Mouse (Mus musculus) embryonic facial prominence, embryonic 10.5 days (tissue): ENCODE measurements around the gene Actb. TPM values are rescaled to one million over a fixed set of nuclear protein-coding genes. Genes with fewer than 3 reads are reported as not detected.
A peak's percentile ranks its signal among the peaks of the same experiment; 100 is the strongest.

Experiments used
- DNase-seq: peaks from one replicate; pipeline ENCODE4 v3.0.0-alpha.2; 2017; ENCODE audit warnings: low spot score
- H3K27ac ChIP-seq: fragments of 300-500 bp; sonication (generic); replicated peaks from 2 replicates; pipeline ENCODE4 v1.5.1; 2016; ENCODE audit warnings: mild to moderate bottlenecking
- H3K27me3 ChIP-seq: fragments of 300-500 bp; sonication (generic); replicated peaks from 2 replicates; pipeline ENCODE4 v1.6.1; 2016; ENCODE audit warnings: low read depth, mild to moderate bottlenecking; ENCODE audit not compliant: poor library complexity, severe bottlenecking
- H3K36me3 ChIP-seq: fragments of 300-500 bp; sonication (generic); replicated peaks from 2 replicates; pipeline ENCODE4 v1.6.1; 2016; ENCODE audit warnings: mild to moderate bottlenecking, moderate library complexity
- H3K4me1 ChIP-seq: fragments of 300-500 bp; sonication (generic); 2 replicates; pipeline ENCODE4 v1.6.1; 2016
- H3K4me3 ChIP-seq: fragments of 300-500 bp; sonication (generic); 2 replicates; pipeline ENCODE4 v1.5.1; 2016; ENCODE audit warnings: mild to moderate bottlenecking, moderate library complexity
- H3K9me3 ChIP-seq: fragments of 300-500 bp; sonication (generic); 2 replicates; pipeline ENCODE4 v1.6.1; 2016; ENCODE audit warnings: mild to moderate bottlenecking
- WGBS: fragments of 180-500 bp; shearing (Covaris S2); methylation state at CpG from one replicate; pipeline ENCODE4 v1.1.7; 2016; 5-methylcytosine and 5-hydroxymethylcytosine counted together
- polyA plus RNA-seq: library from polyadenylated mRNA; unstranded; fragments of >200 nt; fragmentation: Nextera tagmentation; extraction: Ambion mirVana; gene quantifications from 2 replicates; pipeline ENCODE4 v1.2.1, GENCODE M21; 2016

Gene Actb
- polyA plus RNA-seq, 1 experiment from 2014 or later: 16,856 TPM

GRCm38 (mm10) chr5:142932084-142932685 is 25.6 kb upstream of the Actb start:
- H3K27ac ChIP-seq: 0 out of 2 replicates have a peak overlapping the region, but pooled peaks have one; percentile 55
- H3K4me1 ChIP-seq: peaks cover 36% of the 10 kb centered on the region
- WGBS: 32% methylated on average over 9 of the region's 9 CpGs
- no peaks in the 10 kb centered on the region; the same call in 1 of the 2 replicates for H3K27me3 ChIP-seq
- 0 out of 2 replicates have a peak overlapping the region, but pooled peaks have one; percentile 11 for H3K4me3 ChIP-seq
- H3K36me3 ChIP-seq: no peaks in the 10 kb centered on the region
- DNase-seq: peak; percentile 70
- no peaks in the 10 kb centered on the region for H3K9me3 ChIP-seq

- no peaks in the 10 kb centered on the region for H3K36me3 ChIP-seq
- DNase-seq: no peak
- H3K9me3 ChIP-seq: no peaks in the 10 kb centered on the region
- H3K27me3 ChIP-seq: no peaks in the 10 kb centered on the region; the same call in 1 of the 2 replicates
- no peak overlapping the region for H3K4me3 ChIP-seq
- peaks cover 43% of the 10 kb centered on the region for H3K4me1 ChIP-seq
- no peak overlapping the region for H3K27ac ChIP-seq
- whole genome bisulfite sequencing: 82% methylated on average over 9 of the region's 9 CpGs
Observed at GRCm38 (mm10) chr5:142931241-142931745, 24.7 kb upstream of the Actb start.

- Histone ChIP-seq H3K36me3 (no peaks in the 10 kb centered on the region), H3K27me3 (no peaks in the 10 kb centered on the region; the same call in 1 of the 2 replicates), H3K9me3 (no peaks in the 10 kb centered on the region), H3K4me3 (peak overlapping the region; percentile 58), H3K4me1 (peaks cover 44% of the 10 kb centered on the region), H3K27ac (peak overlapping the region; percentile 90)
- DNase-seq: no peak
- 13% methylated on average over 4 of the region's 4 CpGs for whole genome bisulfite sequencing
Observed at GRCm38 (mm10) chr5:142929400-142929752, 22.8 kb upstream of the Actb start.

- peak overlapping the region; percentile 58 for H3K4me3 ChIP-seq
- no peaks in the 10 kb centered on the region for H3K36me3 ChIP-seq
- WGBS: 4% methylated on average over 35 of the region's 35 CpGs
- peak overlapping the region; percentile 90 for H3K27ac ChIP-seq
- H3K9me3 ChIP-seq: no peaks in the 10 kb centered on the region
- H3K4me1 ChIP-seq: peaks cover 45% of the 10 kb centered on the region
- no peaks in the 10 kb centered on the region; the same call in 1 of the 2 replicates for H3K27me3 ChIP-seq
- peak; percentile 80 for DNase-seq
Observed at GRCm38 (mm10) chr5:142928749-142929399, 22.3 kb upstream of the Actb start.

- no peak for DNase-seq
- Histone ChIP-seq H3K36me3 (no peaks in the 10 kb centered on the region), H3K4me3 (no peak overlapping the region), H3K9me3 (no peaks in the 10 kb centered on the region), H3K27me3 (no peaks in the 10 kb centered on the region; the same call in 1 of the 2 replicates), H3K27ac (peak overlapping the region; percentile 83), H3K4me1 (peaks cover 45% of the 10 kb centered on the region)
- 92% methylated on average over 12 of the region's 12 CpGs for WGBS
Observed at GRCm38 (mm10) chr5:142927341-142927930, 20.9 kb upstream of the Actb start.

- Histone ChIP-seq H3K27ac (peak overlapping the region; percentile 83), H3K4me3 (no peak overlapping the region), H3K9me3 (no peaks in the 10 kb centered on the region), H3K4me1 (peaks cover 40% of the 10 kb centered on the region), H3K36me3 (no peaks in the 10 kb centered on the region), H3K27me3 (no peaks in the 10 kb centered on the region; the same call in 1 of the 2 replicates)
- no peak for DNase-seq
- WGBS: 49% methylated on average over 3 of the region's 3 CpGs
Observed at GRCm38 (mm10) chr5:142926940-142927228, 20.3 kb upstream of the Actb start.

GRCm38 (mm10) chr5:142926204-142926939 is 19.8 kb upstream of the Actb start:
- H3K9me3 ChIP-seq: no peaks in the 10 kb centered on the region
- DNase-seq: peak; percentile 77
- no peaks in the 10 kb centered on the region; the same call in 1 of the 2 replicates for H3K27me3 ChIP-seq
- 8% methylated on average over 13 of the region's 13 CpGs for WGBS
- peaks cover 39% of the 10 kb centered on the region for H3K4me1 ChIP-seq
- peak overlapping the region; percentile 28; the same call in 1 of the 2 replicates for H3K4me3 ChIP-seq
- no peaks in the 10 kb centered on the region for H3K36me3 ChIP-seq
- peak overlapping the region; percentile 83 for H3K27ac ChIP-seq

- Histone ChIP-seq H3K4me3 (no peak overlapping the region), H3K27me3 (no peaks in the 10 kb centered on the region; the same call in 1 of the 2 replicates), H3K27ac (no peak overlapping the region; the same call in 1 of the 2 replicates), H3K36me3 (no peaks in the 10 kb centered on the region), H3K4me1 (peaks cover 40% of the 10 kb centered on the region), H3K9me3 (no peaks in the 10 kb centered on the region)
- DNase-seq: no peak
- 80% methylated on average over 12 of the region's 12 CpGs for WGBS
Observed at GRCm38 (mm10) chr5:142924336-142924959, 17.9 kb upstream of the Actb start.

- H3K27ac ChIP-seq: no peak overlapping the region
- 80% methylated on average over 3 of the region's 3 CpGs for WGBS
- H3K4me1 ChIP-seq: peaks cover 33% of the 10 kb centered on the region
- H3K36me3 ChIP-seq: no peaks in the 10 kb centered on the region
- no peaks in the 10 kb centered on the region for H3K9me3 ChIP-seq
- H3K4me3 ChIP-seq: no peak overlapping the region
- no peaks in the 10 kb centered on the region; the same call in 1 of the 2 replicates for H3K27me3 ChIP-seq
- DNase-seq: no peak
Observed at GRCm38 (mm10) chr5:142923781-142924180, 17.2 kb upstream of the Actb start.

GRCm38 (mm10) chr5:142922251-142922650 is 15.7 kb upstream of the Actb start:
- H3K4me1 ChIP-seq: peaks cover 26% of the 10 kb centered on the region
- no peaks in the 10 kb centered on the region for H3K9me3 ChIP-seq
- no peak for DNase-seq
- no peak overlapping the region for H3K27ac ChIP-seq
- WGBS: 88% methylated on average over 5 of the region's 5 CpGs
- H3K4me3 ChIP-seq: no peak overlapping the region
- H3K27me3 ChIP-seq: no peaks in the 10 kb centered on the region; the same call in 1 of the 2 replicates
- no peaks in the 10 kb centered on the region for H3K36me3 ChIP-seq

GRCm38 (mm10) chr5:142921074-142921459 is 14.5 kb upstream of the Actb start:
- Histone ChIP-seq H3K27ac (peak overlapping the region; percentile 70; the same call in 1 of the 2 replicates), H3K27me3 (no peaks in the 10 kb centered on the region), H3K9me3 (no peaks in the 10 kb centered on the region), H3K36me3 (no peaks in the 10 kb centered on the region), H3K4me1 (peaks cover 18% of the 10 kb centered on the region), H3K4me3 (no peak overlapping the region)
- DNase-seq: no peak
- 72% methylated on average over 6 of the region's 6 CpGs for WGBS
